Mouse (Mus musculus) brain, embryonic 14.5 days (tissue): Measurements from ENCODE around the gene Setx.

Experiments used
- CTCF ChIP-seq: fragments of 200-500 bp; IDR thresholded peaks from 2 replicates; pipeline ENCODE4 v1.5.1; 2012; ENCODE audit warnings: inconsistent platforms, mild to moderate bottlenecking, moderate library complexity, borderline replicate concordance; ENCODE audit not compliant: insufficient read depth, insufficient read length; ENCODE audit errors: extremely low read depth
- POLR2A ChIP-seq: fragments of 200-500 bp; IDR thresholded peaks from 2 replicates; pipeline ENCODE4 v1.6.1; 2012; ENCODE audit warnings: mild to moderate bottlenecking, inconsistent platforms, borderline replicate concordance; ENCODE audit not compliant: poor library complexity, insufficient read depth, insufficient read length, severe bottlenecking; ENCODE audit errors: extremely low read depth

- no peak for TF ChIP-seq CTCF
- TF ChIP-seq POLR2A, result no peak
Observed at GRCm38 (mm10) chr2:29186209-29186608, 62.2 kb downstream of the Setx start.
